Mouse (Mus musculus): ENCODE data around the gene Rabggtb.

- TF ChIP-seq GATA1 (IDR thresholded peaks at IDR 0.05; ENCODE audit: borderline replicate concordance, low read length) (no peak), FLI1 (IDR thresholded peaks at IDR 0.05; ENCODE audit: low read length) (no peak)
Measured at GRCm38 (mm10) chr3:153917200-153917599, 4.4 kb upstream of the Rabggtb start.

All from megakaryocyte, embryonic 14.5 days (primary cell).